Mouse (Mus musculus) natural killer cell, adult 2 months (primary cell): ENCODE data around the gene Tex28.
"Not testable (repeated sequence)": the region's sequence is repeated elsewhere in the genome, so short reads cannot be mapped to it uniquely, and the experiment has no call there.

ENCODE experiments used
- DNase-seq, 2 experiments: peaks; one replicate each; pipeline ENCODE4 v3.0.0; 2022; ENCODE audit warnings: low spot score in 2 of 2

The Tex28 gene

DNA sequence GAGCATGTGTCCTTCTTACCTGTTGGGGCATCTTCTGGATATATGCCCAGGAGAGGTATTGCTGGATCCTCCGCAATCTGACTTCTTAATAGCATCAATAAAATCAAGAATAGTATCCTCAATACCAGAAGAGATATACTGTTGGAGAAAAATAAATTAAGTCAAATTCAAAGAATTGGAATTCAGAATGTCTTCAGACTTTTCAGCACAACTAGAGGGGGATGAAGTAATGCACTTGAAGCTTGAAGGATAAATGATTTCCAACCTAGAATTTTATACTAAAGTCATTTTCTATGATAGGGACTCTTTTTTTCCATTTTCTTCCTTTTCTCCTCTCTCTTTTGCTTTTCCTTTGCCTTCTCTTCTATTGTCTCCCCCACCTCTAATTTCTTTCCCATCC lies at the start of gene Tex28:
TSS of gene Tex28 (minus strand) at position 101 of the 400 bp plus-strand sequence.
- DNase-seq, result no peak

DNA sequence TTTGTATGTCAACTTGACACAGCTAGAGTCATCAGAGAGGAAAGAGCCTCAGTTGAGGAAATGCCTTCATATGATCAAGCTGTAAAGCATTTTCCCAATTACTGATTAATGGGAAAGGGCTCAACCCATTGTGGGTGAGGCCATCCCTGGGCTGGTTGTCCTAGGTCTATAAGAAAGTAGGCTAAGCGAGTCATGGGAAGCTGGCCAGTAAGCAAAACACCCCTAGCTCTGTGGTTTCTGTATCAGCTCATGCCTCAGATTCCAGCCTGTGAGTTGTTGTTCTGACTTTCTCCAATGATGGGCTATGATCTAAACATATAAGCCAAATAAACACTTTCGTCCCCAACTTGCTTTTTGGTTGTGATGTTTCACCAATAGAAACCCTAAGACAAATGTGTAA lies 35.9 kb upstream of the Tex28 start:
- DNase-seq, result no peak

DNA sequence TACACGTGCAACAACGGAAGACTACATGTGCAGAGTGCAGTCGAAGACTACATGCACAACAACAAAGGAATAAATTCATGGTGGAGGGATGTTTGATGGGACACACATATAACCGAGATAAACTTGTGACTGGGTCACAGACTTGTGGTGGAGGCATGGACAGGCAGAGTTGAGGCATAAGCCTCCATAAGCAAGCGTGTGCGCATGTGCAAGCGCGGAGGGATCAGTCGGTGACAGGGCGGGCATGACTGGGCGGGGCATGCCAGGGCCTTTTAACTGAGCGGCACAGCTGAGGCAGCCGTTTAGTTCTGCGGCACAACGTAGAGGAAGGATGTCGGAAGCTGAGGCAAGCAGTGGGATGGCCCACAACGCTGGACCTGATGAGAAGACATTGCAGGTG lies 9.3 kb upstream of the Tex28 start, which contains the start of gene Tktl1:
TSS of gene Tktl1 (plus strand) at position 301 of the 400 bp plus-strand sequence.
- no peak for DNase-seq

DNA sequence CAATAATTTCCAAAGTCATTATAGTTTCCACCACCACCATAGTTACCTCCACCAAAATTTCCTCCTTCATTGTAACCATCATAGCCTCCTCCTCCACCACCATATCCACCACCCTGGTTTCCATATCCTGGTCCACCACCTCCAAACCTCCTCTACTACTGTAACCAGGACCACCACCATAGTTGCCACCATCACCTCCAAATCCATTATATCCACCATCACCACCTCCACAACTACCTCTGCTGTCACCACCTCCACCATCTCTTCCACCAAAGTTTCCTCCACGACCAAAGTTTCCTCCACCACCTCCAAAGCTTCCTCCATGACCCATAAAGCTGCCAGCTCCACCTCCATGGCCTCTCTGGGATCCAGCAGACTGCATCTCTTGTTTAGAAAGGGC lies 32.4 kb downstream of the Tex28 start, which contains the start of gene Mecp2:
TSS of gene Mecp2 (minus strand) at position 101 of the 400 bp plus-strand sequence.
- DNase-seq, result not testable (repeated sequence)

DNA sequence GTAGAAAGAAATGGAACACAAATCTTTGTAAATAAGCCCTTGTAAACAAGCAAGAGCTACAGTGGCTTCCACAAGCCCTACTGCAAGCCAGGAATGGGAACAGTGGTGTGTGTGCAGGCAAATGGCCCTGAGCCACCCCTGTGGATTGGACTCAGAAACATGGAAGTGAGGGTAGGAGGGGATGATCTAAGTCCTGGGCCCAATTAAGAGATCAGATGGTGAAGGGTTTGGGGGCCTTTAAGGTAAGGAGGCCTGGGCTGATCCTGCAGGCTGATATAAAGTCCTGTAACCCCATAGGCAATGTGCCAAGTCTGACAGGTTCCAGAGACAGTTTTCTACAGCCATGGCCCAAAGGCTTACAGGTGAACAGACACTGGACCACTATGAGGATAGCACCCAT lies 40.5 kb downstream of the Tex28 start, which contains the start of gene Opn1mw:
TSS of gene Opn1mw (plus strand) at position 301 of the 400 bp plus-strand sequence.
- no peak for DNase-seq

DNA sequence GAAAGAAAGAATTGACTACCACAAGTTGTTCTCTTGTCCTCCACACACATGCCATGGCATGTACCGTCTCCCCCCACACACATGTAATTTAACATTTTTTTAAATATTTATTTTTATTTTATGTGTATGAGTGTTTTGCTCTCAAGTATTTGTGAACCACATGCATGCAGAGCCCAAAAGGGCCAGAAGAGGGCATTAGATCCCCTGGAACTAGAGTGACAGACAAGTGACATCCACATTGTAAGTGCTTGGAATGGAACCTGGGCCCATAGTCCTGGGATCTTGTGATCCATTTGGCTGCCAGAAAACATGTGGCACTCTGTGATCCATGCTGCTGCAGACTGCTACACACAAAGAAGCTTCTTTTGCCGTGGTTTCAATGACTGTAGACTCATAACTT lies 42.7 kb downstream of the Tex28 start:
- peak in 1 of 2 experiments; percentile 44 for DNase-seq

DNA sequence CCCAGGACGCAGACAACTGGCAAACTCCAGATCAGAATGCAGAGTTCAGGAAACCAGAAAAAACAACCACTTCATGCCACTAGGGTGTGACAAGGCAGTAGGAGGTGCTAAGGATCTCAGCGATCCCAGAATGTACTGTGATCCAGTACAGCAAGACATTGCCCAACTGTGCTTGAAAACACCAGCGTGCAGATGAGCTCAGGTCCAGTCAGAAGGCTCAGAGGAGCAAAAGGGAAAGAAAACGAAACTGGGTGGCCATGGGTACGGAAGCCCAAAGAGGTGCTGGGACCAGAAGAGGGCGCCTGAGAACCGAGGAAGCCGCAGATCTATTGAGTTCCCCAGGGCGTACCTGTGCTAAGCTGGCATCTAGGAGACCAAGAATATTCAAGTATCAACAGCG lies 52.1 kb downstream of the Tex28 start:
- DNase-seq, result peak; percentile 47 to 60

DNA sequence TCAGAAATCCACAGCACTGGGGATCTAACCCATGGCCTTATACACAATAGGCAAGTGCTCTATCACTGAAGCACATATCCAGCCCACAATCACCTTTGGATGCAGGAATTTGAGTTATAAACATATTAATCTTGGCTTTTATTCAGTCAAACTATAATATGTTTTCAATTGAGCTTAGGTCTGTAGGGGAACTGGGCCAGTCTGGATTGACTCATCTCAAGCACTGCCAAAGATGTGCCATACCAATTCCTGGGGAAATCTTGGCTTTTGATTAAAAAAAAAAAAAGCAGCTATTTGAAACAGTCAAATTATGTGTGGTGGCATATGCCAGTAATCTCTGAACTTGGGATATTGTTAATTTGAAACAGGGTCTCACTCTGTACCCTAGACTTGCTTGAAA lies 53.6 kb downstream of the Tex28 start:
- DNase-seq, result no peak

DNA sequence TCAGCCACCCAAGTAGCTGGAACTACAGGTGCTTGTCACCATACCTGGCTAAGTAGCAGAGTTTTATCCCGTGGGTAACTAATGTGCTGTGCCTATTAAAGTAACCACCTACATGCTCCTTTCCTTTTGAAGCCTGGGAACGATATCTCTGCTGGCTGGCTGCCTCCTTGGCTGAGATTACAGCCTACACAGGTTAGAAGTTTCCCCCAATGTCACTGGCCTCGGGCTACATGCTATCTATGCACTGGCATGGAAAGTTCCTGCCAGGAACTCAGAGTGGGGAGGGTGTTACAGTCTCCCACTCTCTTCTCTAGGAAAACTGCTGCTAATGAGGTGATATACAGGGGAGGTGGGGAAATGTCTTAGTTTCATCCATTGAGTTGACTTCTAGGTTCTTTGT lies 58.9 kb downstream of the Tex28 start:
- no peak for DNase-seq

DNA sequence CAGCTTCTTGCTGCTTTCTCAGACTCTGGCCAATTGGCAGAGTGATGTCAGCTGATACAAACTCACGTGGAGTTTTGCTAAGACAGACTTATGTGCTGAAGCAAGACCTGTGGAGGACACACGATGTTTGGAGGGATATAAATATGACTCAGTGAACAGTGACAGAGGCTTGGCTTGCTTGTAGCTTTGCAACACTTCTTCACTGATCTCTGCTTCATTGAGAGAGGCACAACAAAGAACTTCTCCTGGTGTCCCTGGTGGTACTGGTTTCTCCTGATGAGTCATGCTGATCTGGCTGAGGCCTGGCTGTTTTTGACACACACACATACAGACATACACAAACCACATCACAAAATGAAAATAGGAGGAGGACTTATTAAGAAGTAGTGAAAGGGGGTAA lies 61.7 kb downstream of the Tex28 start:
- DNase-seq, result no peak

DNA sequence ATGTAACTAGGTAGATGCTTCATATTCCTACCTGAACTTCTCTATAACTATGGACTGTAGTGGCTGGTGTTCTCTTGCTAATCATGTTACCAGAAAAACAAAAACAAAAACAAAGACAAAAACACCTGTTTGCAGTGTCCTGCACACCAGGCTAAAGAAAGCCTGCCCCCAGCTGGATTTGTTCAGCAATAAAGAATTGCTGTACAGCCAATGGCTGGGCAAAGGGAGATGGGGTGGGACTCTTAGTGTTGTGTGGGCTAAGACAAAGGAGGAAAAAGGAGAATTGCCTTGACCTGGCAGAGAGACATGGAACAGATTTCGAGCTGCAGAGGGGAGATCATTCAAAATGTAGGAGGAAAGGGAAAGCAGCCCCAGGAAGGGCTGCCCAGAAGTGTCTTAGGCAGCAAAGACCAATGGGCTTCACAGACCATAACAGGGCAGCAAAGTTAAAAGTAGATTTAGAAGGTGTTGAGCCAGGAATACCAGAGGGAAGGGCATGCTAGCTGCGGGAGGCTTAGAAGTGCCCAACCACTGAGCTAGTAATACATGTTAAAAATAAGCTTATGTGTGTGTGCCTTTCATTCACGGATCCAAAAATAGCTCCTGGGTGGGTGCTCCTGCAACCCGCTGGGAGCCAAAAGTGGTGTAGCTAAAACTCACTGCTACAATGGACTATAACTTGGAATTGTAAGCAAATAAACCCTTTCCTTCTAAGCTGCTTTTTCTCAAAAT lies 64.0 kb downstream of the Tex28 start:
- no peak for DNase-seq
